Mouse (Mus musculus) spleen, postnatal 14 days (tissue): ENCODE measurements at regions not wholly inside any gene's neighbourhood (a gene's known extent, or its start where the extent isn't known, plus 50 kb on each side); places are given as distances from the start of the nearest gene placed in this dataset.

Source experiments
- DNase-seq, 2 experiments: peaks; one replicate each; pipeline ENCODE4 v3.0.0; 2021 to 2022; ENCODE audit warnings: low spot score in 2 of 2

- no peak for DNase-seq
Measured at GRCm38 (mm10) chr3:21403551-21403950, 672.9 kb upstream of the Tbl1xr1 start.

GRCm38 (mm10) chr3:21404058-21404457, 672.4 kb upstream of the Tbl1xr1 start:
- no peak for DNase-seq

GRCm38 (mm10) chr3:21407077-21407476, 669.4 kb upstream of the Tbl1xr1 start:
- no peak for DNase-seq

- DNase-seq, result no peak
Measured at GRCm38 (mm10) chr3:21412010-21412409, 664.4 kb upstream of the Tbl1xr1 start.

GRCm38 (mm10) chr3:21423139-21423538, 653.3 kb upstream of the Tbl1xr1 start:
- DNase-seq, result no peak

- no peak for DNase-seq
Measured at GRCm38 (mm10) chr3:21426538-21426937, 649.9 kb upstream of the Tbl1xr1 start.

GRCm38 (mm10) chr3:21427408-21428031, 648.9 kb upstream of the Tbl1xr1 start:
- DNase-seq, result no peak

GRCm38 (mm10) chr3:21428120-21428519, 648.3 kb upstream of the Tbl1xr1 start:
- DNase-seq, result no peak

GRCm38 (mm10) chr3:21464245-21464644, 612.2 kb upstream of the Tbl1xr1 start:
- no peak for DNase-seq

- DNase-seq, result no peak
Measured at GRCm38 (mm10) chr3:21466113-21466645, 610.3 kb upstream of the Tbl1xr1 start.

- no peak for DNase-seq
Measured at GRCm38 (mm10) chr3:21477366-21477765, 599.1 kb upstream of the Tbl1xr1 start.

GRCm38 (mm10) chr3:21479021-21479795, 597.2 kb upstream of the Tbl1xr1 start:
- DNase-seq, result no peak

- no peak for DNase-seq
Measured at GRCm38 (mm10) chr3:21479846-21480245, 596.6 kb upstream of the Tbl1xr1 start.

GRCm38 (mm10) chr3:21484052-21484451, 592.4 kb upstream of the Tbl1xr1 start:
- no peak for DNase-seq

- DNase-seq, result no peak
Measured at GRCm38 (mm10) chr3:21485454-21485853, 591.0 kb upstream of the Tbl1xr1 start.

- no peak for DNase-seq
Measured at GRCm38 (mm10) chr3:21489547-21489946, 586.9 kb upstream of the Tbl1xr1 start.

- no peak for DNase-seq
Measured at GRCm38 (mm10) chr3:21492413-21492812, 584.0 kb upstream of the Tbl1xr1 start.

GRCm38 (mm10) chr3:21493384-21493783, 583.1 kb upstream of the Tbl1xr1 start:
- no peak for DNase-seq

GRCm38 (mm10) chr3:21494904-21495303, 581.5 kb upstream of the Tbl1xr1 start:
- DNase-seq, result no peak

- DNase-seq, result no peak
Measured at GRCm38 (mm10) chr3:21495651-21496050, 580.8 kb upstream of the Tbl1xr1 start.

GRCm38 (mm10) chr3:21496166-21496565, 580.3 kb upstream of the Tbl1xr1 start:
- no peak for DNase-seq

GRCm38 (mm10) chr3:21497011-21497410, 579.4 kb upstream of the Tbl1xr1 start:
- no peak for DNase-seq

GRCm38 (mm10) chr3:21507655-21508054, 568.8 kb upstream of the Tbl1xr1 start:
- no peak for DNase-seq
